Mouse (Mus musculus): Measurements from ENCODE around the gene Cmas.

The Cmas gene

GRCm38 (mm10) chr6:142752331-142753246 lies 3.9 kb upstream of the Cmas start:
- peak; percentile 68 for DNase-seq (ENCODE audit: low read depth)

- peak; percentile 97 for DNase-seq (ENCODE audit: low read depth)
Measured at GRCm38 (mm10) chr6:142757334-142757965, 964 bp downstream of the Cmas start.

- DNase-seq (ENCODE audit: low read depth): no peak
Measured at GRCm38 (mm10) chr6:142757976-142758375, 1.5 kb downstream of the Cmas start.

GRCm38 (mm10) chr6:142758562-142758961 lies 2.1 kb downstream of the Cmas start:
- DNase-seq (ENCODE audit: low read depth): no peak

GRCm38 (mm10) chr6:142759633-142760032 lies 3.1 kb downstream of the Cmas start:
- DNase-seq (ENCODE audit: low read depth): no peak

GRCm38 (mm10) chr6:142764933-142765332 lies 8.4 kb downstream of the Cmas start:
- no peak for DNase-seq (ENCODE audit: low read depth)

GRCm38 (mm10) chr6:142767305-142767704 lies 10.8 kb downstream of the Cmas start:
- DNase-seq (ENCODE audit: low read depth): no peak

- no peak for DNase-seq (ENCODE audit: low read depth)
Measured at GRCm38 (mm10) chr6:142769896-142770295, 13.4 kb downstream of the Cmas start.

- no peak for DNase-seq (ENCODE audit: low read depth)
Measured at GRCm38 (mm10) chr6:142771643-142772042, 15.2 kb downstream of the Cmas start.

GRCm38 (mm10) chr6:142773566-142773965 lies 17.1 kb downstream of the Cmas start:
- no peak for DNase-seq (ENCODE audit: low read depth)

- DNase-seq (ENCODE audit: low read depth): peak; percentile 90
Measured at GRCm38 (mm10) chr6:142776935-142777334, 20.4 kb downstream of the Cmas start.

- peak; percentile 86 for DNase-seq (ENCODE audit: low read depth)
Measured at GRCm38 (mm10) chr6:142779045-142779811, 22.7 kb downstream of the Cmas start.

- DNase-seq (ENCODE audit: low read depth): peak; percentile 70
Measured at GRCm38 (mm10) chr6:142779812-142780573, 23.5 kb downstream of the Cmas start.

GRCm38 (mm10) chr6:142780574-142781033 lies 24.1 kb downstream of the Cmas start:
- no peak for DNase-seq (ENCODE audit: low read depth)

GRCm38 (mm10) chr6:142781286-142781685 lies 24.8 kb downstream of the Cmas start:
- no peak for DNase-seq (ENCODE audit: low read depth)

- peak; percentile 85 for DNase-seq (ENCODE audit: low read depth)
Measured at GRCm38 (mm10) chr6:142785343-142785742, 28.9 kb downstream of the Cmas start.

- no peak for DNase-seq (ENCODE audit: low read depth)
Measured at GRCm38 (mm10) chr6:142786106-142786505, 29.6 kb downstream of the Cmas start.

GRCm38 (mm10) chr6:142788042-142788987 lies 31.8 kb downstream of the Cmas start:
- no peak for DNase-seq (ENCODE audit: low read depth)

GRCm38 (mm10) chr6:142789736-142790135 lies 33.2 kb downstream of the Cmas start:
- DNase-seq (ENCODE audit: low read depth): no peak

- peak; percentile 79 for DNase-seq (ENCODE audit: low read depth)
Measured at GRCm38 (mm10) chr6:142792241-142792968, 35.9 kb downstream of the Cmas start.
